Mouse (Mus musculus): Measurements from ENCODE around the gene Clmp.

DNA sequence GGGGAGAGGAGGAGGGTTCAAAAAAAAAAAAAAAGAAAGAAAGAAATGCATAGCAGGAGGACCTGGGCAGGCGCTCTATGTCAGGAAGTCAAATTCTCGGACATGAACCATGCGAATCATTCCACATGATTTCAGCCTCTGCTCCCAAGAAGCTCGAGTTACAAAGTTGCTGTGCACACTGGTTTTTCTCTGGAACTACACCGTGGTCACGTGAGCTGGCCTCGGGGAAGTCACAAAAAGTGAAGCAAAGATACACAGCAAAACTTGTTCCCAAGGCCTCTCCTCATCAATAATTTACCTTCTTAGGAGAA, 32.1 kb downstream of the Clmp start:
- TF ChIP-seq CTCF (IDR thresholded peaks at IDR 0.05) = no peak
- TF ChIP-seq EP300 (IDR thresholded peaks at IDR 0.05; ENCODE audit: insufficient read depth, low read depth, low read length) = no peak
- TF ChIP-seq POLR2A (IDR thresholded peaks at IDR 0.05; ENCODE audit: insufficient read depth, low read depth, low read length) = no peak
